Mouse (Mus musculus) embryonic fibroblast, embryonic 13.5 days (primary cell): ENCODE measurements around the gene Irak3. TPM values are rescaled to one million over a fixed set of nuclear protein-coding genes. Genes with fewer than 3 reads are reported as not detected.
A peak's percentile ranks its signal among the peaks of the same experiment; 100 is the strongest.
"Not testable (repeated sequence)": the region's sequence is repeated elsewhere in the genome, so short reads cannot be mapped to it uniquely, and the experiment has no call there.

Experiments used
- H3K27ac ChIP-seq: 2 replicates; pipeline ENCODE4 v1.5.1; 2012; ENCODE audit warnings: low read length, control low read depth, inconsistent platforms; ENCODE audit not compliant: insufficient read depth
- H3K4me1 ChIP-seq: 2 replicates; pipeline ENCODE4 v1.6.1; 2011; ENCODE audit warnings: low read length; ENCODE audit not compliant: control insufficient read depth, insufficient read depth
- H3K4me3 ChIP-seq: 2 replicates; pipeline ENCODE4 v1.5.1; 2011; ENCODE audit warnings: mild to moderate bottlenecking, control low read depth, low read length; ENCODE audit not compliant: insufficient read depth
- CTCF ChIP-seq: IDR thresholded peaks from 2 replicates; pipeline ENCODE4 v1.5.1; 2011; ENCODE audit warnings: mild to moderate bottlenecking, control low read depth, low read length, moderate library complexity, borderline replicate concordance; ENCODE audit not compliant: insufficient read depth
- POLR2A ChIP-seq: IDR thresholded peaks from 2 replicates; pipeline ENCODE4 v1.6.1; 2011; ENCODE audit warnings: low read depth, mild to moderate bottlenecking, control low read depth, low read length, moderate library complexity
- polyA plus RNA-seq: library from polyadenylated mRNA; stranded (reverse); fragments of >200 nt; gene quantifications from 2 replicates; pipeline ENCODE4 v1.2.4, GENCODE M21; 2011; ENCODE audit warnings: low read depth; ENCODE audit not compliant: missing spikeins, insufficient read length

Irak3 gene
- polyA plus RNA-seq, 1 experiment = 7.7 TPM

- H3K4me3 ChIP-seq = no peak overlapping the region
- no peaks in the 10 kb centered on the region for H3K4me1 ChIP-seq
- no peak overlapping the region for H3K27ac ChIP-seq
- TF ChIP-seq CTCF (no peak), POLR2A (no peak)
These were observed 65.8 kb downstream of the Irak3 start for GRCm38 (mm10) chr10:120136020-120136562.

- no peak for TF ChIP-seq CTCF
- no peak for TF ChIP-seq POLR2A
- Histone ChIP-seq H3K27ac (no peak overlapping the region), H3K4me3 (no peak overlapping the region), H3K4me1 (no peaks in the 10 kb centered on the region)
These were observed 68.2 kb downstream of the Irak3 start for GRCm38 (mm10) chr10:120133697-120134096.

DNA sequence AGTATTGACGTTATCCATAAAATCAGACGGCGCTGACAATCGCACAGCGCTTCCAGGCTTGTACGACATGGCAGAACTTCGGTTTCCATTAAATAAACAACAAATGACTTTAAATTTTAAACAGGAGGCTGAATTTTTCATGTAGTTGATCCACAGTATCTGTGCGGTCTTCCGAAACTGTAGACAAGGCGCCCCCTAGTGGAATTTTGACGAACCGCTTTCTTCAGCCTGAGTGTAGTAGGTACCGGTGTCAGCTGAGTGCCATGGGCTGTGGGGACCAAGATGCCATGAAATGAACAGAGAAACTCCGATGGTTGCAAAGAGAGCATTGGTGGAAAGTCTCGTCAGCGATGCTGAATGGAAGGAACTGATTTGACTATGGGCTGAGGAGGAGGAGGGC, 71.3 kb downstream of the Irak3 start:
- no peak for TF ChIP-seq CTCF

GRCm38 (mm10) chr10:120128601-120129277, 73.2 kb downstream of the Irak3 start:
- no peak overlapping the region for H3K27ac ChIP-seq
- no peaks in the 10 kb centered on the region for H3K4me1 ChIP-seq
- H3K4me3 ChIP-seq = no peak overlapping the region
- TF ChIP-seq CTCF = no peak
- no peak for TF ChIP-seq POLR2A

More for the DNA sequence above, 71.3 kb downstream of the Irak3 start:
- H3K27ac ChIP-seq = no peak overlapping the region
- H3K4me1 ChIP-seq = no peaks in the 10 kb centered on the region
- H3K4me3 ChIP-seq = no peak overlapping the region

DNA sequence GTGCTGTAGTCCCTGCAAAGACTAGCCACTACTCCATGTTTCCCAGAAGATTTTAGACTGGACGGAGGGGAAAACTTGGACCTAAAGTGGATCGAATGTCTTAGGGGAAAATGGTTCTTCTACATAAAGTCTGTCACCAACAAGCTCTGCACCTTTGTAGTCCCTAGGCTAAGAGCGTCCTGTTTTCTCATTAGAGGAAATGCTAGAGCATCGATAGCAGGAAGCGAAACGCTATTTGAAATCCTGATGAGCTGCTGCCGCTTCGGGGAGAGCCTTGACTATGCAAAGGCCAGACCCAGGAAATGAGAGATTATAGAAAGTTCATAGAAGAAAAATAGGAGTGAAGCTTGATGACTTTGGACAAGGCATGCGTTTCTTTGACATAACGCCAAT, 76.5 kb downstream of the Irak3 start:
- TF ChIP-seq CTCF (no peak), POLR2A (no peak)

GRCm38 (mm10) chr10:120124801-120125464, 77.0 kb downstream of the Irak3 start:
- peaks cover 3% of the 10 kb centered on the region; the same call in 1 of the 2 replicates for H3K4me1 ChIP-seq
- no peak overlapping the region for H3K4me3 ChIP-seq
- TF ChIP-seq CTCF (peak; percentile 78; the same call in 1 of the 2 replicates), POLR2A (no peak)
- H3K27ac ChIP-seq = no peak overlapping the region

More for the DNA sequence above, 76.5 kb downstream of the Irak3 start:
- Histone ChIP-seq H3K27ac (no peak overlapping the region), H3K4me1 (peaks cover 3% of the 10 kb centered on the region; the same call in 1 of the 2 replicates), H3K4me3 (no peak overlapping the region)

- H3K4me1 ChIP-seq = peaks cover 3% of the 10 kb centered on the region; the same call in 1 of the 2 replicates
- no peak overlapping the region for H3K27ac ChIP-seq
- no peak for TF ChIP-seq CTCF
- TF ChIP-seq POLR2A = no peak
- H3K4me3 ChIP-seq = no peak overlapping the region
These were observed 78.2 kb downstream of the Irak3 start for GRCm38 (mm10) chr10:120123721-120124120.

DNA sequence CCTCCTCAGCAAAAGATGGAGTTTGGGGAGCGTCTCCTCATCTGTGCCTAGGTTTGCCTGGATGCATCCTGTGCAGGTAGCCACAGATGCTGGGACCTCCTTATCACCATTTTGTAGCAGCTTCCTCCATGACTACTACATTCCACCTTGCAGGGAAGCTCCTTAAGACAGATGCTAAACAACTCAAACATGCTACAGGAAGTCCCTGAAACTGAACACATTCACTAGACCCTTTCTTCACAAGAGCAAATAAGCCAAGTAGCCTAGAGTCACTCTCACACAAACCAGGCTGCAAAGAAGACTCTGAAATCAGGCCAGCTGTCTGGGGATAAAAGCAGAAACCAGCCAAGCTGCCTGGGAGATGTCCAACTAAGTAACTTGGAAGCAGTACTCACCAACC, 86.7 kb downstream of the Irak3 start:
- Histone ChIP-seq H3K4me1 (no peaks in the 10 kb centered on the region), H3K4me3 (no peak overlapping the region), H3K27ac (no peak overlapping the region)
- no peak for TF ChIP-seq CTCF
- no peak for TF ChIP-seq POLR2A

DNA sequence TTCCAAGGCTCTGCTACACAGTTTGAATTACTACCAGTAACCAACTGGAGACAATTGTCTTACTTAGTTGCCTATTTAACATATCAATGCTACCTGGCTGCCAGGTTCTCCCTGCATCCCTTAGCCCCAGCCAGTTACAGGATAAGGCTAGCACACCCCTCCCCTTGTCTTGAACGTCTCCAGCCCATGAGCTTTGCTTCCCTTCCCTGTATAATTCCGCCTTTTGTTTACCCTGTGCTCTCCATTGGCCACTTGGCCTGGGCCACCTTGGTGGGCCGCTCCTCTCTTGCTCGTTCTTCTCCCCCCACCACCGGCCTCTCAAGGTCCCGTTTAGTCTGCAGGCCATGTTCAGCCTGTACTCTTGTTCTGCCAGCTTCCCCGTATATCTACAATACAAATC, 87.4 kb downstream of the Irak3 start:
- no peak for TF ChIP-seq POLR2A
- no peak for TF ChIP-seq CTCF
- Histone ChIP-seq H3K4me1 (no peaks in the 10 kb centered on the region), H3K4me3 (no peak overlapping the region), H3K27ac (no peak overlapping the region)

DNA sequence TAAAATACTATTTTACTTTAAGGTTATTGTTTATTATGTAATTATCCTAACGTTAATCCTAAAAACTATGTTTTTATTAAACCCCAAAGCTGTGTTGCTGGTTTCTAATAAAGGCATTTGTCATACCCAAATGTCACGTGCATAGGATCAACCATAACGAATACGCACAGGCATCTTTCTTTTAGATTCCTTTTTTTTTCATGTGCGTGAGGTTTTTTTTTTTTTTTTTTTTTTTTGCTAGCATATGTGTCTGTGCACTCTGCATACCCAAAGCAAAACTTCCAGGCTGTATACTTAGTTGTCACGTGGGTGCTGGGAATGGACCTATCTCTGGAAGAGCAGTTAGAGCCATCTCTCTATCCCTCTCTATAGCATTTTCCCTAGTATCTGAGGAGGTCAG, 88.0 kb downstream of the Irak3 start:
- Histone ChIP-seq H3K4me1 (no peaks in the 10 kb centered on the region), H3K27ac (no peak overlapping the region), H3K4me3 (no peak overlapping the region)
- no peak for TF ChIP-seq POLR2A
- no peak for TF ChIP-seq CTCF

GRCm38 (mm10) chr10:120113482-120113881, 88.4 kb downstream of the Irak3 start:
- not testable (repeated sequence) for H3K27ac ChIP-seq, H3K4me1 ChIP-seq, H3K4me3 ChIP-seq
